Mouse (Mus musculus) ES-E14 (cell line): Measurements from ENCODE around the gene Ap5z1.

Experiments
- CHD2 ChIP-seq: IDR thresholded peaks from 2 replicates; pipeline ENCODE4 v1.6.1; 2014; ENCODE audit warnings: mild to moderate bottlenecking, low read depth, low read length, inconsistent platforms
- ZNF384 ChIP-seq: IDR thresholded peaks from 2 replicates; pipeline ENCODE4 v1.6.1; 2012; ENCODE audit warnings: low read depth, low read length, inconsistent platforms

DNA sequence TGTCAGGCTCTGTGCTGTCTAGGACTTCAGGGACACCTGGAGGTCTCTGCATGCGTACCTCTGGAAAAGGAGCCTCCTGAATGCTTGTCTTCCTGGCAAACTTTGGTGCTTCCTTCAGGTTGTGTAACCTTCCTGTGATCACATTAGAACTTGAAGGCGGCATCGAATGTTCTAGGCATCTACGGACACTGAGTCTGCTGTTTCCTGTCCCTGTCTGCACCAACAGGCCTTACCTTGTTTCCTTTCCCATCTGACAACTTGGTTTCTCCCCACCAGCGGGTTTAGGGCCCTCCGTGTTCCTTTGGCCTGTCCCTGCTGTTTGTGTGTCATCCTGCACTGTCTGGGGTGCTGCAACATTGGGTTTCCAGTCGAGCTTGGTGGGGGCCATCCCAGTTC, 21.7 kb upstream of the Ap5z1 start:
- no peak for TF ChIP-seq ZNF384
- TF ChIP-seq CHD2, result no peak
